Mouse (Mus musculus) adrenal gland, postnatal 10 days (tissue): ENCODE measurements around the gene Myo3b. TPM values are rescaled to one million over a fixed set of nuclear protein-coding genes. Genes with fewer than 3 reads are reported as not detected.

ENCODE experiments used
- DNase-seq: peaks from one replicate; pipeline ENCODE4 v3.0.0; 2021; ENCODE audit warnings: mixed read lengths
- total RNA-seq, 2 experiments: library from RNA; stranded (reverse); gene quantifications; 2 replicates each; pipeline ENCODE4 v1.2.3; 2021

The Myo3b gene
- total RNA-seq, 2 experiments from 2014 or later = not detected

- DNase-seq = peak; percentile 53
Observed at GRCm38 (mm10) chr2:70278425-70279277, 239.7 kb downstream of the Myo3b start.

GRCm38 (mm10) chr2:70284109-70284508, 245.2 kb downstream of the Myo3b start:
- no peak for DNase-seq

GRCm38 (mm10) chr2:70291063-70291462, 252.1 kb downstream of the Myo3b start:
- no peak for DNase-seq

- DNase-seq = no peak
Observed at GRCm38 (mm10) chr2:70292776-70293175, 253.8 kb downstream of the Myo3b start.

GRCm38 (mm10) chr2:70302905-70303304, 264.0 kb downstream of the Myo3b start:
- no peak for DNase-seq

GRCm38 (mm10) chr2:70315125-70315524, 276.2 kb downstream of the Myo3b start:
- DNase-seq = no peak

GRCm38 (mm10) chr2:70315734-70316133, 276.8 kb downstream of the Myo3b start:
- DNase-seq = no peak

- DNase-seq = no peak
Observed at GRCm38 (mm10) chr2:70317850-70318249, 278.9 kb downstream of the Myo3b start.

GRCm38 (mm10) chr2:70318861-70319555, 280.1 kb downstream of the Myo3b start:
- no peak for DNase-seq

- DNase-seq = no peak
Observed at GRCm38 (mm10) chr2:70322767-70323166, 283.8 kb downstream of the Myo3b start.

- no peak for DNase-seq
Observed at GRCm38 (mm10) chr2:70327602-70328001, 288.7 kb downstream of the Myo3b start.

- DNase-seq = no peak
Observed at GRCm38 (mm10) chr2:70332905-70333304, 294.0 kb downstream of the Myo3b start.

- DNase-seq = peak; percentile 83
Observed at GRCm38 (mm10) chr2:70333553-70333952, 294.6 kb downstream of the Myo3b start.

- no peak for DNase-seq
Observed at GRCm38 (mm10) chr2:70336551-70336950, 297.6 kb downstream of the Myo3b start.

- peak; percentile 39 for DNase-seq
Observed at GRCm38 (mm10) chr2:70337208-70337611, 298.3 kb downstream of the Myo3b start.

GRCm38 (mm10) chr2:70337869-70338268, 298.9 kb downstream of the Myo3b start:
- no peak for DNase-seq

- no peak for DNase-seq
Observed at GRCm38 (mm10) chr2:70339061-70339460, 300.1 kb downstream of the Myo3b start.

- DNase-seq = no peak
Observed at GRCm38 (mm10) chr2:70339501-70339900, 300.6 kb downstream of the Myo3b start.

GRCm38 (mm10) chr2:70340224-70340623, 301.3 kb downstream of the Myo3b start:
- no peak for DNase-seq

GRCm38 (mm10) chr2:70345126-70345525, 306.2 kb downstream of the Myo3b start:
- no peak for DNase-seq

GRCm38 (mm10) chr2:70347511-70347910, 308.6 kb downstream of the Myo3b start:
- no peak for DNase-seq

GRCm38 (mm10) chr2:70348793-70349553, 310.0 kb downstream of the Myo3b start:
- no peak for DNase-seq
